Mouse (Mus musculus): ENCODE data around the gene Slc17a2. TPM values are rescaled to one million over a fixed set of nuclear protein-coding genes. Genes with fewer than 3 reads are reported as not detected.

Slc17a2 gene
- not detected for polyA plus RNA-seq (2017; shearing (Covaris generic))

DNA sequence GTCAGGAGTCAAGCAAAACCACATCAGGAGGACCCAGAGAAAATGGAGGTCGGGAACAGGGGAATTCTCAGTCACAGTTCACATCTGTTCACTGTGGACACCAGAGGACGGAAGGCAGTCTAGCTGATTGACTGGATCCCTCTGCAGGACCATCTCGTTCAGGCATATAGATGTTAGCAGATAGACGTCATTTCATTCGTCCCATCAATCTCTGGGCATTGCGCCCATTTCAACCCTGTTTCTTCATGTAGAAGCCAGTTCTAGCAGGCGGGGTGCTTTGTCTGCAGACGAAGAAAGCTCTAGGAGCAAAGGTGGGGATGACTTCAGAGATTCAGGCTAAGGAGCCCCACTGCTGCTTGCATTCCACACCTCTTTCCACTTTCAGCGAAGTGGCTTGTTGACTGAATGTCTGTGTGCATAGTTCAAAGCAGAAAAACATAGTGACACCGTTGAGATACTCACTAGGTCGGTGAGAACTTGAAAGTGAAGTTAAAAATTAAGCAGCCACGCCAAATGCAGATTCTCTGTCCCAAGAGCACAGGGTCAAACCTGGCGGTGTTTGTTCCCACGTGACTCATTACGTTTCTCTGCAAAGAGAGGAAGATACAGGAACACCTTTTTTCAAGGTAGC lies at the start of gene Slc17a2:
Gene Slc17a2, plus strand, starts transcription at position 572 of the 631 bp plus-strand sequence.

DNA sequence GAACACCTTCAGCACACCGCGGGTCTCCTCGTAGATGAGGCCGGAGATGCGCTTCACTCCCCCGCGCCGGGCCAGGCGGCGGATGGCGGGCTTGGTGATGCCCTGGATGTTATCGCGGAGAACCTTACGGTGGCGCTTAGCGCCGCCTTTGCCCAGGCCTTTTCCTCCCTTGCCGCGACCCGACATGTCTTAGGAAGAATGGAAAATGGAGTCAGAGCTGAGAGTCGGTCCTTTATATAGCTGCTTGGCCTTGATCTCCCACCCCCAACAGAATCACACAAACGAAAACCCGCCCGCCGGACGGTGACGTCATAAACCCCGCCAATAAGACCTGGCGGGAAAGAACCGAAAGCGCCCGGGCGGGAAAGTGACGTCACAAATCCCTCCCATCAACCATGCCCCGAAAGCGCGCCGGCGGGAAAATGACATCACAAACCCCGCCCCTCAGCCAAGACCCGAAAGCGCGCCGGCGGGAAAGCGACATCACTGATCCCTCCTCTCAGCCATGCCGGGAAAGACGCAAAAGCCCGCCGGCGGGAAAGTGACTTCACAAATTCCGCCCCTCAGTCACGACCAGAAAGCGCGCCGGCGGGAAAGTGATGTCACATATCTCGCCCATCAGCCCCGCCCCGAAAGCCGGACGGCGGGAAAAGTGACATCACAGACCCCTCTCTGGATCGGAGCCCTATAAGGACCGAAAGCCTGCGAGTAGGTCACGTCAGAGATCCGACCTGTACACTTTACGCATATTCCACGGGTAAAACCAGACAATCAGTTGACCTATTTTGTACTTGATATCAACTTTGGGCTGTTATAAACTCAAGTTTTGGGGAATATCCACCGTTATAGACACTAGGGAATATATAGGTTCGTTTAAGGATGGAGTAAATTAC lies 45.6 kb upstream of the Slc17a2 start, which contains the start of gene Hist1h4a:
Gene Hist1h4a, minus strand, starts transcription at position 259 of the 893 bp plus-strand sequence.

GRCm38 (mm10) chr13:23761871-23762821 lies 44.6 kb upstream of the Slc17a2 start, which contains the start of gene Hist1h3a:
Hist1h3a (minus strand) TSS chr13:23762386.

GRCm38 (mm10) chr13:23763586-23764323 lies 43.0 kb upstream of the Slc17a2 start, which contains the start of gene Hist1h1a:
Hist1h1a (plus strand) TSS chr13:23763666.

GRCm38 (mm10) chr13:23769613-23770012 lies 37.2 kb upstream of the Slc17a2 start, which contains the start of gene Trim38:
Trim38 (plus strand) TSS chr13:23769913.

DNA sequence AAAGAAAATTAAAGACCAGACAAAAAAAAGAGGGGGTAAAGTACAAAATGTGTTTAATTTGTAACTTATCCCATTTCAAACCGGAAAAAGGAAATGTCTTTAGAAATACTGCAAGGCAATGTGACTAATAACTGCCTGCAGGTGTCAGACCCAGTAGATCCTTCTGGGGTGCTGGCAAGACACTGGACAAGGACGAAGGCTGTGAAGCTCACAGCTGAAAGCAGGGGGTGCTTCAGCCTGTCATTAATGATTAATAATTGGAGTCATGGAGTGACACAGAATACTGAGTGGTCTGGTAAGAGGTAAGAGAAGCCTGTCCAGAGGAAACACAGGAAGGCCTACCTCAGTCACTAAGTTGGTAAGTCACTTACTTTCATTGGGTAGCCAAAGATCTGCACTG lies 32.5 kb downstream of the Slc17a2 start, which contains the start of gene Slc17a3:
Gene Slc17a3, plus strand, starts transcription at position 127 of the 400 bp plus-strand sequence.

GRCm38 (mm10) chr13:23867405-23867804 lies 60.6 kb downstream of the Slc17a2 start, which contains the start of gene Slc17a1:
Slc17a1 (plus strand) TSS chr13:23867750.

Other genes starting within 250 kb of the Slc17a2 start
- 5.2 TPM for gene Hist1h3e, start 244.6 kb upstream of the Slc17a2 start, polyA plus RNA-seq (2017; shearing (Covaris generic))
- 1.9 TPM for gene Hist1h2ae, start 235.8 kb upstream of the Slc17a2 start, polyA plus RNA-seq (2017; shearing (Covaris generic))
- gene Hist1h2bg, start 235.6 kb upstream of the Slc17a2 start, polyA plus RNA-seq (2017; shearing (Covaris generic)), result 1.2 TPM
- gene Hist1h2bf, start 232.8 kb upstream of the Slc17a2 start, polyA plus RNA-seq (2017; shearing (Covaris generic)), result not detected
- not detected for gene Hist1h2ad, start 232.6 kb upstream of the Slc17a2 start, polyA plus RNA-seq (2017; shearing (Covaris generic))
- 0.40 TPM for gene Hist1h3d, start 231.2 kb upstream of the Slc17a2 start, polyA plus RNA-seq (2017; shearing (Covaris generic))
- gene Hist1h4d, start 225.4 kb upstream of the Slc17a2 start, polyA plus RNA-seq (2017; shearing (Covaris generic)), result 19.6 TPM
- gene Hist1h2be, start 185.9 kb upstream of the Slc17a2 start, polyA plus RNA-seq (2017; shearing (Covaris generic)), result 1.4 TPM
- gene Hist1h1e, start 184.4 kb upstream of the Slc17a2 start, polyA plus RNA-seq (2017; shearing (Covaris generic)), result 7.9 TPM
- 2.4 TPM for gene Hist1h2ac, start 123.0 kb upstream of the Slc17a2 start, polyA plus RNA-seq (2017; shearing (Covaris generic))
- 9.8 TPM for gene Hist1h2bc, start 122.8 kb upstream of the Slc17a2 start, polyA plus RNA-seq (2017; shearing (Covaris generic))
- not detected for gene Hist1h1t, start 111.2 kb upstream of the Slc17a2 start, polyA plus RNA-seq (2017; shearing (Covaris generic))
- 9.2 TPM for gene Hist1h4c, start 108.5 kb upstream of the Slc17a2 start, polyA plus RNA-seq (2017; shearing (Covaris generic))
- gene Hfe, start 96.1 kb upstream of the Slc17a2 start, polyA plus RNA-seq (2017; shearing (Covaris generic)), result not detected
- 41.7 TPM for gene Hist1h1c, start 68.2 kb upstream of the Slc17a2 start, polyA plus RNA-seq (2017; shearing (Covaris generic))
- not detected for gene Hist1h3c, start 61.4 kb upstream of the Slc17a2 start, polyA plus RNA-seq (2017; shearing (Covaris generic))
- gene Hist1h2bb, start 60.3 kb upstream of the Slc17a2 start, polyA plus RNA-seq (2017; shearing (Covaris generic)), result not detected
- 1.9 TPM for gene Hist1h2ab, start 55.9 kb upstream of the Slc17a2 start, polyA plus RNA-seq (2017; shearing (Covaris generic))
- not detected for gene Hist1h3b, start 54.7 kb upstream of the Slc17a2 start, polyA plus RNA-seq (2017; shearing (Covaris generic))
- 7.2 TPM for gene Hist1h4b, start 50.0 kb upstream of the Slc17a2 start, polyA plus RNA-seq (2017; shearing (Covaris generic))
- 1.1 TPM for gene Hist1h4a, start 45.8 kb upstream of the Slc17a2 start, polyA plus RNA-seq (2017; shearing (Covaris generic))
- gene Hist1h3a, start 44.6 kb upstream of the Slc17a2 start, polyA plus RNA-seq (2017; shearing (Covaris generic)), result 5.4 TPM
- not detected for gene Hist1h1a, start 43.3 kb upstream of the Slc17a2 start, polyA plus RNA-seq (2017; shearing (Covaris generic))
- not detected for gene Trim38, start 37.1 kb upstream of the Slc17a2 start, polyA plus RNA-seq (2017; shearing (Covaris generic))
- not detected for gene Slc17a3, start 32.4 kb downstream of the Slc17a2 start, polyA plus RNA-seq (2017; shearing (Covaris generic))
- gene Slc17a1, start 60.8 kb downstream of the Slc17a2 start, polyA plus RNA-seq (2017; shearing (Covaris generic)), result not detected
- not detected for gene Slc17a4, start 108.0 kb downstream of the Slc17a2 start, polyA plus RNA-seq (2017; shearing (Covaris generic))
- gene Hist1h2ba, start 127.2 kb downstream of the Slc17a2 start, polyA plus RNA-seq (2017; shearing (Covaris generic)), result not detected
- gene Hist1h2aa, start 127.5 kb downstream of the Slc17a2 start, polyA plus RNA-seq (2017; shearing (Covaris generic)), result not detected
- gene Scgn, start 184.2 kb downstream of the Slc17a2 start, polyA plus RNA-seq (2017; shearing (Covaris generic)), result not detected